Mouse (Mus musculus) forebrain, postnatal 0 days (tissue): Measurements from ENCODE around the gene Cyp2c68. TPM values are rescaled to one million over a fixed set of nuclear protein-coding genes. Genes with fewer than 3 reads are reported as not detected.
"Not testable (repeated sequence)": the region's sequence is repeated elsewhere in the genome, so short reads cannot be mapped to it uniquely, and the experiment has no call there.

Experiments
- ATAC-seq: fragments of 200-750 bp; cut with Nextera tagmentation; 2 replicates; pipeline ENCODE4 v1.8.0; 2017; ENCODE audit warnings: mild to moderate bottlenecking, moderate library complexity
- DNase-seq: peaks from one replicate; pipeline ENCODE4 v3.0.0-alpha.2; 2015
- H3K27ac ChIP-seq: fragments of 300-500 bp; sonication (generic); 2 replicates; pipeline ENCODE4 v1.5.1; 2014; ENCODE audit warnings: low read depth, mild to moderate bottlenecking, antibody characterized with exemption, low read length, moderate library complexity, mixed read lengths
- H3K27me3 ChIP-seq: fragments of 300-500 bp; sonication (generic); 2 replicates; pipeline ENCODE4 v1.6.1; 2014; ENCODE audit warnings: mild to moderate bottlenecking, low read length, mixed read lengths; ENCODE audit not compliant: insufficient read depth
- H3K36me3 ChIP-seq: fragments of 300-500 bp; sonication (generic); 2 replicates; pipeline ENCODE4 v1.6.1; 2014; ENCODE audit warnings: mild to moderate bottlenecking, moderate library complexity; ENCODE audit not compliant: insufficient read depth
- H3K4me1 ChIP-seq: fragments of 300-500 bp; sonication (generic); 2 replicates; pipeline ENCODE4 v1.6.1; 2014; ENCODE audit warnings: antibody characterized with exemption; ENCODE audit not compliant: insufficient read depth
- H3K4me2 ChIP-seq: fragments of 300-500 bp; sonication (generic); 2 replicates; pipeline ENCODE4 v1.6.1; 2014; ENCODE audit warnings: low read depth, mild to moderate bottlenecking, moderate library complexity
- H3K4me3 ChIP-seq: fragments of 300-500 bp; sonication (generic); 2 replicates; pipeline ENCODE4 v1.5.1; 2014; ENCODE audit warnings: low read depth, low read length, mixed read lengths
- H3K9ac ChIP-seq: fragments of 300-500 bp; sonication (generic); 2 replicates; pipeline ENCODE4 v1.6.1; 2014; ENCODE audit warnings: mild to moderate bottlenecking
- H3K9me3 ChIP-seq: fragments of 300-500 bp; sonication (generic); 2 replicates; pipeline ENCODE4 v1.6.1; 2016; ENCODE audit warnings: low read length
- CTCF ChIP-seq: sonication (generic); IDR thresholded peaks from 2 replicates; pipeline ENCODE4 v1.5.1; 2016; ENCODE audit warnings: antibody characterized with exemption, control low read depth, low read depth
- WGBS: fragments of 180-500 bp; shearing (Covaris S2); extraction: QIAGEN DNeasy Blood & Tissue Kit; methylation state at CpG from one replicate; pipeline ENCODE4 v1.1.7; 2014; 5-methylcytosine and 5-hydroxymethylcytosine counted together
- polyA plus RNA-seq: library from polyadenylated mRNA; unstranded; fragments of >200 nt; fragmentation: Nextera tagmentation; extraction: Ambion mirVana; gene quantifications from 2 replicates; pipeline ENCODE4 v1.2.1, GENCODE M21; 2015
- total RNA-seq: library from RNA; depleted of rRNA; stranded (reverse); fragments of >200 nt; gene quantifications from 2 replicates; pipeline ENCODE4 v1.2.3, GENCODE M21; 2014; rRNA removed

Gene Cyp2c68
- total RNA-seq = 0.24 TPM in 1 of 2 replicates, not detected in the other
- not detected in 2 replicates for polyA plus RNA-seq

- no peak within 1 kb of the TSS for H3K27ac ChIP-seq
- H3K27me3 ChIP-seq = no peaks in the 10 kb centered on the region
- H3K9ac ChIP-seq = no peak within 1 kb of the TSS
- ATAC-seq (no peak), DNase-seq (no peak)
- no peak within 1 kb of the TSS for H3K4me3 ChIP-seq
- TF ChIP-seq CTCF = no peak
- no peaks in the 10 kb centered on the region for H3K9me3 ChIP-seq
- no peaks in the 10 kb centered on the region for H3K4me1 ChIP-seq
- 92% methylated on average over 2 of the region's 2 CpGs for WGBS
- H3K4me2 ChIP-seq = no peak within 1 kb of the TSS
- no peaks in the 10 kb centered on the region for H3K36me3 ChIP-seq
Observed at GRCm38 (mm10) chr19:39740920-39741319, at the start of gene Cyp2c68. Cyp2c68 (minus strand) TSS chr19:39741054.

- not testable (repeated sequence) for H3K27ac ChIP-seq, H3K4me2 ChIP-seq, H3K4me1 ChIP-seq, H3K9me3 ChIP-seq, ATAC-seq, H3K36me3 ChIP-seq, H3K27me3 ChIP-seq, H3K4me3 ChIP-seq, H3K9ac ChIP-seq, DNase-seq
- 78% methylated on average over 2 of the region's 2 CpGs for WGBS
Observed at GRCm38 (mm10) chr19:39785458-39785857, 44.6 kb upstream of the Cyp2c68 start.

- no peak overlapping the region for H3K27ac ChIP-seq
- WGBS = 57% methylated on average over 1 of the region's 1 CpGs
- TF ChIP-seq CTCF = no peak
- no peak for DNase-seq
- H3K27me3 ChIP-seq = no peaks in the 10 kb centered on the region
- no peak overlapping the region for H3K9ac ChIP-seq
- no peak overlapping the region for H3K4me3 ChIP-seq
- H3K36me3 ChIP-seq = no peaks in the 10 kb centered on the region
- H3K9me3 ChIP-seq = no peaks in the 10 kb centered on the region
- no peak overlapping the region for H3K4me2 ChIP-seq
- H3K4me1 ChIP-seq = no peaks in the 10 kb centered on the region
- ATAC-seq = no peak
Observed at GRCm38 (mm10) chr19:39745357-39745756, 4.5 kb upstream of the Cyp2c68 start.

GRCm38 (mm10) chr19:39744361-39744760, 3.5 kb upstream of the Cyp2c68 start:
- 28% methylated on average over 1 of the region's 1 CpGs for WGBS
- not testable (repeated sequence) for DNase-seq, H3K4me1 ChIP-seq, ATAC-seq, H3K9ac ChIP-seq, H3K4me3 ChIP-seq, H3K4me2 ChIP-seq, H3K27me3 ChIP-seq, H3K9me3 ChIP-seq, H3K27ac ChIP-seq, H3K36me3 ChIP-seq

- not testable (repeated sequence) for H3K9me3 ChIP-seq, H3K4me3 ChIP-seq, H3K4me2 ChIP-seq, ATAC-seq, H3K27ac ChIP-seq, DNase-seq, H3K4me1 ChIP-seq, H3K36me3 ChIP-seq, H3K9ac ChIP-seq, H3K27me3 ChIP-seq
- WGBS = 87% methylated on average over 2 of the region's 2 CpGs
Observed at GRCm38 (mm10) chr19:39711116-39711515, 29.7 kb downstream of the Cyp2c68 start.

GRCm38 (mm10) chr19:39665650-39666049, 75.2 kb downstream of the Cyp2c68 start:
- not testable (repeated sequence) for H3K36me3 ChIP-seq, DNase-seq, H3K27me3 ChIP-seq, H3K4me2 ChIP-seq, H3K4me3 ChIP-seq, H3K9me3 ChIP-seq, H3K27ac ChIP-seq, H3K4me1 ChIP-seq, H3K9ac ChIP-seq, ATAC-seq

GRCm38 (mm10) chr19:39652381-39652780, 88.5 kb downstream of the Cyp2c68 start:
- Histone ChIP-seq H3K9me3 (no peaks in the 10 kb centered on the region), H3K36me3 (no peaks in the 10 kb centered on the region), H3K27me3 (no peaks in the 10 kb centered on the region), H3K4me2 (no peak overlapping the region), H3K4me3 (no peak overlapping the region), H3K9ac (no peak overlapping the region), H3K4me1 (no peaks in the 10 kb centered on the region), H3K27ac (no peak overlapping the region)
- no peak for TF ChIP-seq CTCF
- DNase-seq (no peak), ATAC-seq (no peak)
- 34% methylated on average over 1 of the region's 1 CpGs for WGBS

GRCm38 (mm10) chr19:39648938-39649337, 91.9 kb downstream of the Cyp2c68 start, which contains the start of gene Cyp2c67:
Cyp2c67 (minus strand) TSS chr19:39649051.
- no peaks in the 10 kb centered on the region for H3K36me3 ChIP-seq
- no peak within 1 kb of the TSS for H3K4me3 ChIP-seq
- H3K4me1 ChIP-seq = no peaks in the 10 kb centered on the region
- TF ChIP-seq CTCF = no peak
- ATAC-seq = no peak
- no peak within 1 kb of the TSS for H3K9ac ChIP-seq
- 94% methylated on average over 1 of the region's 1 CpGs for WGBS
- no peaks in the 10 kb centered on the region for H3K27me3 ChIP-seq
- no peak within 1 kb of the TSS for H3K4me2 ChIP-seq
- no peaks in the 10 kb centered on the region for H3K9me3 ChIP-seq
- no peak for DNase-seq
- no peak within 1 kb of the TSS for H3K27ac ChIP-seq
